Mouse (Mus musculus) forebrain, embryonic 13.5 days (tissue): Measurements from ENCODE around the gene Rbm24. TPM values are rescaled to one million over a fixed set of nuclear protein-coding genes. Genes with fewer than 3 reads are reported as not detected.

ENCODE experiments used
- ATAC-seq: fragments of 200-750 bp; cut with Nextera tagmentation; 2 replicates; pipeline ENCODE4 v1.8.0; 2017
- H3K27ac ChIP-seq: fragments of 300-500 bp; sonication (generic); 2 replicates; pipeline ENCODE4 v1.5.1; 2015; ENCODE audit warnings: inconsistent platforms, mild to moderate bottlenecking, moderate library complexity
- H3K27me3 ChIP-seq: fragments of 300-500 bp; sonication (generic); 2 replicates; pipeline ENCODE4 v1.6.1; 2015; ENCODE audit warnings: mild to moderate bottlenecking, inconsistent platforms
- H3K36me3 ChIP-seq: fragments of 300-500 bp; sonication (generic); 2 replicates; pipeline ENCODE4 v1.6.1; 2015; ENCODE audit warnings: mild to moderate bottlenecking, inconsistent platforms; ENCODE audit not compliant: poor library complexity, severe bottlenecking
- H3K4me1 ChIP-seq: fragments of 300-500 bp; sonication (generic); 2 replicates; pipeline ENCODE4 v1.6.1; 2015; ENCODE audit warnings: inconsistent platforms
- H3K4me2 ChIP-seq: fragments of 300-500 bp; sonication (generic); 2 replicates; pipeline ENCODE4 v1.6.1; 2015; ENCODE audit warnings: inconsistent platforms, mild to moderate bottlenecking, moderate library complexity
- H3K4me3 ChIP-seq: fragments of 300-500 bp; sonication (generic); 2 replicates; pipeline ENCODE4 v1.5.1; 2015; ENCODE audit warnings: mild to moderate bottlenecking, inconsistent platforms
- H3K9ac ChIP-seq: fragments of 300-500 bp; sonication (generic); 2 replicates; pipeline ENCODE4 v1.6.1; 2015; ENCODE audit warnings: mild to moderate bottlenecking, inconsistent platforms
- H3K9me3 ChIP-seq: fragments of 300-500 bp; sonication (generic); replicated peaks from 2 replicates; pipeline ENCODE4 v1.6.1; 2016; ENCODE audit warnings: inconsistent platforms
- WGBS: fragments of 180-500 bp; shearing (Covaris S2); methylation state at CpG from one replicate; pipeline ENCODE4 v1.1.7; 2015; 5-methylcytosine and 5-hydroxymethylcytosine counted together
- polyA plus RNA-seq: library from polyadenylated mRNA; unstranded; fragments of >200 nt; fragmentation: Nextera tagmentation; extraction: Ambion mirVana; gene quantifications from 2 replicates; pipeline ENCODE4 v1.2.1, GENCODE M21; 2015

Rbm24 gene
- polyA plus RNA-seq, 1 experiment from 2014 or later, result 5.6 TPM

- Histone ChIP-seq H3K36me3 (no peaks in the 10 kb centered on the region), H3K27me3 (no peaks in the 10 kb centered on the region), H3K27ac (no peak overlapping the region), H3K4me1 (peaks cover 9% of the 10 kb centered on the region; the same call in 1 of the 2 replicates), H3K9ac (peak overlapping the region; percentile 87; the same call in 1 of the 2 replicates), H3K4me3 (peak overlapping the region; percentile 73), H3K4me2 (peak overlapping the region; percentile 96), H3K9me3 (no peaks in the 10 kb centered on the region)
- no peak for ATAC-seq
- WGBS, result 78% methylated on average over 5 of the region's 5 CpGs
Measured at GRCm38 (mm10) chr13:46417594-46417993, 640 bp upstream of the Rbm24 start.

DNA sequence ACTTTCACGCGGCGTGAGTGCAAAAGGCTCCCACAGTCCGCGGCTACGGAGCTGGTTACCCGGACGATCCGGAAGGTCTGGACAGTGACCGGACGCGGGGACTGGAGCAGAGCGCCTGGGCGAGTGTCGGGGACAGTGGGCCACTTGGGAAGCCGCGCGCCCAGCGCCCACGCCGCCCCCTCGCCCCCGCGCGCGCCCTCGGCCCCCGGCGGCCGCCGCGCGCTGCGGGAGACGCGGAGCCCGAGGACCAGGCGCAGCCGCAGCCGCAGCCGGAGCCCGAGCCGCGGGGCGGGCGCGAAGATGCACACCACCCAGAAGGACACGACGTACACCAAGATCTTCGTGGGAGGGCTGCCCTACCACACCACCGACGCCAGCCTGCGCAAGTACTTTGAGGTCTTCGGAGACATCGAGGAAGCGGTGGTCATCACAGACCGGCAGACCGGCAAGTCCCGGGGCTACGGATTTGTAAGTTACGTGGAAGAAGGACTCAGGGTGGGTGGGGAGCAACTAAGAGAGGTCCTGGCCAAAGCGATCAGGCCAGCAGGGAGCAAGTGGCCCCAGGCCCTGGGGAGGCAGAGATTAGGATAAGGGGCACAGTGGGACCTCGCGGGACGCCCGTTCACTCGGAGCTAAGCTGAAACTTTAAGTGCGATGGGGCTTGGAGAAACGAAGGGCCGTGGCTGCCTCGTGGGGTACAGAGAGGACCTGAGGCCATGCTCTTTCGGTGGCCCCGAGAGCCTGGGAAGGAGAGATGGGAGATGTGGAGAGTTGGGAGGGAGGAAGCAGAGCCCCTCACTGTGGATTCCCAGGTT lies 704 bp downstream of the Rbm24 start:
- peak overlapping the region; percentile 87 for H3K9ac ChIP-seq
- ATAC-seq, result peak; percentile 70
- peaks cover 9% of the 10 kb centered on the region; the same call in 1 of the 2 replicates for H3K4me1 ChIP-seq
- WGBS, result under 1% methylated on average over 70 of the region's 73 CpGs
- no peaks in the 10 kb centered on the region for H3K9me3 ChIP-seq
- peak overlapping the region; percentile 10; the same call in 1 of the 2 replicates for H3K27ac ChIP-seq
- peaks cover 3% of the 10 kb centered on the region; the same call in 1 of the 2 replicates for H3K36me3 ChIP-seq
- H3K4me2 ChIP-seq, result peak overlapping the region; percentile 96
- peak overlapping the region; percentile 73 for H3K4me3 ChIP-seq
- no peaks in the 10 kb centered on the region for H3K27me3 ChIP-seq

GRCm38 (mm10) chr13:46419648-46420047 lies 1.4 kb downstream of the Rbm24 start:
- Histone ChIP-seq H3K9ac (peak overlapping the region; percentile 41), H3K4me3 (peak overlapping the region; percentile 73), H3K27me3 (no peaks in the 10 kb centered on the region), H3K36me3 (peaks cover 5% of the 10 kb centered on the region; the same call in 1 of the 2 replicates), H3K4me2 (peak overlapping the region; percentile 96), H3K27ac (no peak overlapping the region), H3K9me3 (no peaks in the 10 kb centered on the region), H3K4me1 (peaks cover 9% of the 10 kb centered on the region; the same call in 1 of the 2 replicates)
- no peak for ATAC-seq
- WGBS, result 5% methylated on average over 7 of the region's 7 CpGs

DNA sequence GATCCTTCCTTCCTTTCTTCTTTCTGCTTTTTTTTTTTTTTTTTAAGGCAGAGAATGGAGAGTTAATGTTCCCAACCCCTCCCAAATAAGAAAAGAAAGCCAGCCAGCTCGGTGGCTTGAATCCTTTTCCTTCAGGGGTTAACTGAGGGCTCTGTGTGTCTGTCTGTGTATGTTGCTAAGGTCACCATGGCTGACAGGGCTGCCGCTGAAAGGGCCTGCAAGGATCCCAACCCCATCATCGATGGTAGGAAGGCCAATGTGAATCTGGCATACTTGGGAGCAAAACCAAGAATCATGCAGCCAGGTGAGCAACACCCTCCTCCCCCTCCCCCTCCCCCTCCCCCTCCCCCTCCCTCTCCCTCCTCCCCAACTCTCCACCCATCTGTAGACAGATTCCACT lies 1.9 kb downstream of the Rbm24 start:
- Histone ChIP-seq H3K27me3 (no peaks in the 10 kb centered on the region), H3K4me3 (peak overlapping the region; percentile 73), H3K4me1 (peaks cover 9% of the 10 kb centered on the region; the same call in 1 of the 2 replicates), H3K4me2 (peak overlapping the region; percentile 96), H3K9ac (peak overlapping the region; percentile 41), H3K36me3 (peaks cover 9% of the 10 kb centered on the region; the same call in 1 of the 2 replicates), H3K9me3 (no peaks in the 10 kb centered on the region), H3K27ac (no peak overlapping the region)
- 5% methylated on average over 3 of the region's 3 CpGs for WGBS
- ATAC-seq, result no peak

DNA sequence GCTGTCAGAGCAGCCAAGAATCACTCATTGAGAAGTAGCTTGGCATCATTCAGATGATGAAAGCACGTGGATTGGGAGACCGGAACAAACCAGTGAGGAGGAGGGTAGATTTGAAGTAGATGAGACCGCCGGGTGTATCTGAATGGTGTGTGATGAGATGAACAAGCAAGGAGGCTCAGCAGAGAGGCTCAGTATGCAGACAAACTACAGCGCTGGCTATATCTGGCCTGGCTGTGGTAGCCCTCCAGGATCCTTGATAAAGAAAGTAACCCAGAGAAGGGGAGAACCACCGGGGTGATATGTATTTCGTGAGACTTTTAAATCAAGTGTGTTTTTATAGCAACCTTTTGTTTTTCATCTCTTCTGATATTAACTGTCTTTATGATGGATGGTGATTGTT lies 5.6 kb downstream of the Rbm24 start:
- H3K27ac ChIP-seq, result no peak overlapping the region
- no peak overlapping the region for H3K9ac ChIP-seq
- H3K36me3 ChIP-seq, result peaks cover 18% of the 10 kb centered on the region
- no peak for ATAC-seq
- 93% methylated on average over 7 of the region's 7 CpGs for WGBS
- peaks cover 4% of the 10 kb centered on the region; the same call in 1 of the 2 replicates for H3K4me1 ChIP-seq
- no peak overlapping the region for H3K4me3 ChIP-seq
- H3K27me3 ChIP-seq, result no peaks in the 10 kb centered on the region
- H3K4me2 ChIP-seq, result no peak overlapping the region
- H3K9me3 ChIP-seq, result 0 out of 2 replicates have a peak, but pooled peaks cover 2% of the 10 kb centered on the region

DNA sequence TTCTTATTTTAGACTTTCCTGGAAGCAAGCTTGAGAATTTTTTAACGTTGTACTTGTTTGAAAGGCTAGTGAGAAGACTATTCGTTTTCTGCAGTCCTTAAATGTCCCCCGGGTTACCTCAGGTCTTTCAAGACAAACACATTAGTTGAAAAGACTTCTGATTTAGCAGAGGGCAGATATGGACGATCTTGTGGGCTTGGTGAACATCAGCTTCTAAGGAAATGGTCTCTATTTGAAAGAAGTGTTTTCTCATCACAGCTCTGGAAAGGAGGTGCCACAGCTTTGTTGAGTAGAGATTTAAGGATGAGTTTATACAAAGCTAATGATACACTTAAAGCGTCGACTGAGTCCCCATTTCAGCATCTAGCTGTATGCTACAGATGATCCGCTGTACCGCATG lies 6.1 kb downstream of the Rbm24 start:
- no peak overlapping the region for H3K4me2 ChIP-seq
- ATAC-seq, result no peak
- no peak overlapping the region for H3K27ac ChIP-seq
- H3K27me3 ChIP-seq, result no peaks in the 10 kb centered on the region
- H3K9me3 ChIP-seq, result 0 out of 2 replicates have a peak, but pooled peaks cover 4% of the 10 kb centered on the region
- H3K9ac ChIP-seq, result no peak overlapping the region
- peaks cover under 1% of the 10 kb centered on the region; the same call in 1 of the 2 replicates for H3K4me1 ChIP-seq
- H3K36me3 ChIP-seq, result peaks cover 24% of the 10 kb centered on the region
- 89% methylated on average over 8 of the region's 8 CpGs for WGBS
- H3K4me3 ChIP-seq, result no peak overlapping the region

- Histone ChIP-seq H3K4me3 (no peak overlapping the region), H3K27ac (no peak overlapping the region), H3K9me3 (0 out of 2 replicates have a peak, but pooled peaks cover 4% of the 10 kb centered on the region), H3K9ac (no peak overlapping the region), H3K36me3 (peaks cover 33% of the 10 kb centered on the region), H3K4me1 (no peaks in the 10 kb centered on the region), H3K27me3 (no peaks in the 10 kb centered on the region), H3K4me2 (no peak overlapping the region)
- 90% methylated on average over 6 of the region's 6 CpGs for WGBS
- ATAC-seq, result no peak
Measured at GRCm38 (mm10) chr13:46426651-46427269, 8.5 kb downstream of the Rbm24 start.

GRCm38 (mm10) chr13:46428964-46429363 lies 10.7 kb downstream of the Rbm24 start:
- Histone ChIP-seq H3K36me3 (peaks cover 30% of the 10 kb centered on the region), H3K4me2 (no peak overlapping the region), H3K9me3 (0 out of 2 replicates have a peak, but pooled peaks cover 4% of the 10 kb centered on the region), H3K4me1 (peaks cover 8% of the 10 kb centered on the region), H3K27ac (no peak overlapping the region), H3K27me3 (no peaks in the 10 kb centered on the region), H3K9ac (no peak overlapping the region), H3K4me3 (no peak overlapping the region)
- WGBS, result 91% methylated on average over 22 of the region's 22 CpGs
- ATAC-seq, result no peak

DNA sequence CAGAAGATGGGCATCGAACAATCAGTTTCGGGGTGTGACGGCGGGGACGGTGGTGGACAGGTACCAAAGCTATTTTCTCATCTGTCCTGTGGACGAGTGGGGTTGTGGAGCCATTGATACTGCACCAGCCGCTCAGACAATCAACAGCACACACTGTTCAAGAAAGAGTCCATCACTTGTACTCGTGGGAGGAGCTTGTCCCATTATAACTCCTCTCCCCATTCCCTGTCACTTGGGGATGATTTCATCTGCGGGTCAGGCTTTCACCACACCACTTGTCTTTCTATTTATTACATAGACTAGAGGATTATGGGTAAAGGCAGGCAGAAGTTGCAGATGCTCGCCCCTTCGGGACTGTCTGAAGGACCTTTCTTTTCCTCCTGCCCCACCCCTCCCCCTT lies 11.6 kb downstream of the Rbm24 start:
- Histone ChIP-seq H3K9ac (no peak overlapping the region), H3K27ac (no peak overlapping the region), H3K4me2 (no peak overlapping the region), H3K4me1 (peaks cover 15% of the 10 kb centered on the region), H3K27me3 (no peaks in the 10 kb centered on the region), H3K4me3 (no peak overlapping the region), H3K9me3 (0 out of 2 replicates have a peak, but pooled peaks cover 4% of the 10 kb centered on the region), H3K36me3 (peaks cover 26% of the 10 kb centered on the region)
- 92% methylated on average over 11 of the region's 11 CpGs for WGBS
- no peak for ATAC-seq

DNA sequence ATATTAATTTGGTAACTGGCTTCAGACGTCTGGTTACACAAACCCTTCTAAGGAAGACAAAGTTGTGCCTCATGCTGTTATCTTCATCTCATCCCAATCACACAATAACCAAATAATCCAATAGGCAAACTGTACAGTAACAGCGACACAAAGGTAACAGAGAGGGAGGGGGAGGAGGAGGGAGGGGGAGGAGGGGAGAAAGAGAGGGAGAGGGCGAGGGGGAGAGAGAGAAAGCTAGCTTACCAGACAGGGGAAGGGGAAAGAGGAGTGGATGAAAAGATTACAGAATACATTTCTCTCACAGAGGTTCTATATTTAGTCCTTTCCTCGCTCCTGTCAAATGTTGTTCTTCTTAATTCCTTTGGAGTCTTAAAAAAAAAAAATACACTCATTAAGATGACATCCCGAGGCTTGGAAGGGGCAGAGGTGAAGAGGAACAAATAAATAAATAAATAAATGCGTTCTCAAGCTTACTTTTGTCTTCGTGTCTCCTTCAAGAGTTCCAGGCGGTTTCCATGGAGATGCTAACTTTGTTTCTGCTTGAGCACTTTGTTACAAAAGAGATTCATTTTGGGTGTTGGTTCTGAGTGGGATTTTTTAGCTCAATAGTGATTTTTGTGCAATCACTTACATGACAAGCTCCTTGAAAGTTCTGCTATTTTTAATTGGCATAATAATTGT lies 15.8 kb downstream of the Rbm24 start:
- Histone ChIP-seq H3K27ac (no peak overlapping the region), H3K9ac (no peak overlapping the region), H3K4me1 (peaks cover 16% of the 10 kb centered on the region), H3K36me3 (peaks cover 13% of the 10 kb centered on the region), H3K4me3 (no peak overlapping the region), H3K9me3 (0 out of 2 replicates have a peak, but pooled peaks cover under 1% of the 10 kb centered on the region), H3K4me2 (peak overlapping the region; percentile 32; the same call in 1 of the 2 replicates), H3K27me3 (no peaks in the 10 kb centered on the region)
- 3% methylated on average over 8 of the region's 8 CpGs for WGBS
- ATAC-seq, result no peak

GRCm38 (mm10) chr13:46438960-46439359 lies 20.7 kb downstream of the Rbm24 start:
- H3K4me1 ChIP-seq, result peaks cover 9% of the 10 kb centered on the region
- H3K36me3 ChIP-seq, result no peaks in the 10 kb centered on the region
- H3K4me3 ChIP-seq, result no peak overlapping the region
- no peak overlapping the region for H3K4me2 ChIP-seq
- no peaks in the 10 kb centered on the region for H3K27me3 ChIP-seq
- H3K9me3 ChIP-seq, result no peaks in the 10 kb centered on the region
- 80% methylated on average over 6 of the region's 6 CpGs for WGBS
- no peak for ATAC-seq
- no peak overlapping the region for H3K9ac ChIP-seq
- no peak overlapping the region for H3K27ac ChIP-seq
